Mouse (Mus musculus) G1E (cell line): ENCODE data around the gene Snx8.

Experiments used
- CTCF ChIP-seq: IDR thresholded peaks from 2 replicates; pipeline ENCODE4 v1.5.1; 2012; ENCODE audit warnings: low read depth, low read length, inconsistent platforms, mixed read lengths
- POLR2AphosphoS5 ChIP-seq: IDR thresholded peaks from 2 replicates; pipeline ENCODE4 v1.6.1; 2012; ENCODE audit warnings: low read depth, low read length, inconsistent platforms; ENCODE audit not compliant: insufficient replicate concordance

GRCm38 (mm10) chr5:140373711-140374110 is 15.4 kb downstream of the Snx8 start:
- TF ChIP-seq POLR2AphosphoS5 (no peak), CTCF (no peak)
